Mouse (Mus musculus) thymus, postnatal 25 days (tissue): ENCODE results near the gene Ppfibp2.

ENCODE experiments used
- DNase-seq: peaks from one replicate; pipeline ENCODE4 v3.0.0; 2022

Ppfibp2 gene

GRCm38 (mm10) chr7:107618028-107618992 lies 23.3 kb downstream of the Ppfibp2 start:
- DNase-seq, result no peak

- DNase-seq, result no peak
Observed at GRCm38 (mm10) chr7:107619225-107619624, 24.2 kb downstream of the Ppfibp2 start.

- DNase-seq, result no peak
Observed at GRCm38 (mm10) chr7:107620137-107620536, 25.1 kb downstream of the Ppfibp2 start.

- no peak for DNase-seq
Observed at GRCm38 (mm10) chr7:107624432-107624831, 29.4 kb downstream of the Ppfibp2 start.

GRCm38 (mm10) chr7:107625061-107625460 lies 30.1 kb downstream of the Ppfibp2 start, which contains the start of gene 5330417H12Rik:
TSS of gene 5330417H12Rik (minus strand) at chr7:107625161.
- DNase-seq, result no peak

GRCm38 (mm10) chr7:107625781-107626180 lies 30.8 kb downstream of the Ppfibp2 start:
- DNase-seq, result no peak

GRCm38 (mm10) chr7:107628383-107628782 lies 33.4 kb downstream of the Ppfibp2 start:
- DNase-seq, result no peak

GRCm38 (mm10) chr7:107633201-107633600 lies 38.2 kb downstream of the Ppfibp2 start:
- no peak for DNase-seq

- DNase-seq, result no peak
Observed at GRCm38 (mm10) chr7:107637398-107637797, 42.4 kb downstream of the Ppfibp2 start.

- DNase-seq, result no peak
Observed at GRCm38 (mm10) chr7:107638026-107638425, 43.0 kb downstream of the Ppfibp2 start.

GRCm38 (mm10) chr7:107642586-107643275 lies 47.7 kb downstream of the Ppfibp2 start:
- DNase-seq, result no peak

- peak; percentile 27 for DNase-seq
Observed at GRCm38 (mm10) chr7:107644987-107645386, 50.0 kb downstream of the Ppfibp2 start.

GRCm38 (mm10) chr7:107648937-107649688 lies 54.1 kb downstream of the Ppfibp2 start:
- DNase-seq, result no peak

- no peak for DNase-seq
Observed at GRCm38 (mm10) chr7:107649990-107650389, 55.0 kb downstream of the Ppfibp2 start.

- DNase-seq, result no peak
Observed at GRCm38 (mm10) chr7:107651821-107652220, 56.8 kb downstream of the Ppfibp2 start.

- DNase-seq, result no peak
Observed at GRCm38 (mm10) chr7:107656451-107656850, 61.4 kb downstream of the Ppfibp2 start.

- peak; percentile 76 for DNase-seq
Observed at GRCm38 (mm10) chr7:107659186-107659918, 64.3 kb downstream of the Ppfibp2 start.

GRCm38 (mm10) chr7:107661189-107661842 lies 66.3 kb downstream of the Ppfibp2 start:
- peak; percentile 57 for DNase-seq

GRCm38 (mm10) chr7:107661843-107662281 lies 66.9 kb downstream of the Ppfibp2 start:
- DNase-seq, result no peak

GRCm38 (mm10) chr7:107663621-107664020 lies 68.6 kb downstream of the Ppfibp2 start:
- DNase-seq, result no peak
